Mouse (Mus musculus): ENCODE measurements at regions not wholly inside any gene's neighbourhood (a gene's known extent, or its start where the extent isn't known, plus 50 kb on each side); places are given as distances from the start of the nearest gene placed in this dataset.
"Not testable (repeated sequence)": the region's sequence is repeated elsewhere in the genome, so short reads cannot be mapped to it uniquely, and the experiment has no call there.

DNA sequence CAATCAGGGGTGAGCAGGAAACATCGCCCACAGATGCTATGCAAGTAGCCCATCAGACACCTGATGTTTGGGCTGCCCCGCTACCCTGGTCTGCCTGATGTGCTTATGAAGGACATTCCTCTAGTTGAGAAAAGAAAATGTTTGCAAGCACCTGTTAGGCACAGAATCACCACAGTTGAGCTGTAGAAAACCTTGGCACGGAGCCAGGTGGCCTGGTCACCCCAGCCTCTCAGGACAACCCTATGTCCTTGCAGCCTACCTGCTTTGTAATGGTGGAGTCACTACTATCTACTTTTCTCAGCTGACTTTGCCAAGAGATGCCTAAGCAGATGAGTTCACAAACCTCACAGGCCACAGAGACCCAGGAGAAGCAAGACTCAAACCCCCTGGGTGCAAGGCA lies 86.9 kb upstream of the Irx2 start:
- no peak for DNase-seq (ENCODE audit: low read depth)

DNA sequence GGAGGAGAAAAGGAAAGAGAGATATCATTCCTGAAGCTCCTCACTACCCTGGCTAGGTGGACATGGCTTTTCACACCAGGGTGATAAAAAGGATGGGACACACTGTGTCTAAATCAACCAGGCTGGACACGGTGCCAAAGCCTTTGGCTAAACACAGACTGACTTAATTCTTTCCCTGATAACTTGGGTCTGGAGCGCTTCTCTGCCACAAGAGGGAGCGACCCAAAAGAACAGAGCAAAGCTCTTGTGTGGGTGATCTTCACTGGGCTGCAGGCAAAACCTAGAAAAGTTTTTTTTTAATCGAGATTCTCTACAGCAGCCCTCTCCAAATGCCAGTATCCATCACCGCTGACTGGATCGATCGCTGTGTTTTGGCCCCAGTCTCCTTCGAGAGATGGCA lies 70.7 kb upstream of the Irx2 start:
- DNase-seq (ENCODE audit: low read depth): no peak

DNA sequence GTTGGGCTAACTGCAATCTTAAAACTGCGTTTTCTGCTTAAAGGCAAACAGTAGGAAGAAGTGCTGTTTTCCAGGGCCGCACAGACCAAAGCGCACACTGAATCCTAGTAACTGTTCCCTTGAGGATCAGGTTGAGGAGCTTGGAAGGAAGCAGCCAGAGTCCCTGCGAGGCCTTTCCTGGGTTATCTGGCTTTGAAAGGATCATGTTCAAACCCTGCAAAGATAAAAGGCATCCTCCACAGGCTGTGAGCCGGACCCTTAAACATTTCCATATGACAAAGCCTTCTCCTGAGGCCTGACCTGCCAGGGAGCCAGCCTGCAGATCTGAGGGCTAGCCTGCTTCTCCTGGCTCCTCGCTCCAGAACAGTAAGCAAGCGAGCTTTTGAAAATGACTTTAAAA lies 56.7 kb upstream of the Irx2 start:
- no peak for DNase-seq (ENCODE audit: low read depth)

DNA sequence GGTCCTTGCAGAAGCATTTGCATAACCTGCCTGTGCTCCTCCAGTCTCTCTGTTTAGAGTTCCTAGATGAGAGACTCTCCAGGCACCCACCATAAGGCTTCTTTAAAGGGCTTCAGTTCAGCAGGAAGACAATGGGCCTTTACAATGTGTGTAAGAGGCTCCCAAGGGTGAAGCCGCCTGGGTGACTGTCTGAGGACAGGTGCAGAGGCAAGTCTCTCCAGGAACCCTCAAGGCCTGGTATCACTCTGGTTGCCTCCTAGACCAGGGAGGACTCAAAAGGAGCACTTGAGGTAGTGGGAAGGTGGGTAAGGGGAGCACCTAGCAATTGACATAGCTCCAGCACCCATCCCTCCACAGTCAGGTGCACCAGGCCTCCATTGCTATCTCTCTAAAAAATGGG lies 55.8 kb upstream of the Irx2 start:
- no peak for DNase-seq (ENCODE audit: low read depth)

DNA sequence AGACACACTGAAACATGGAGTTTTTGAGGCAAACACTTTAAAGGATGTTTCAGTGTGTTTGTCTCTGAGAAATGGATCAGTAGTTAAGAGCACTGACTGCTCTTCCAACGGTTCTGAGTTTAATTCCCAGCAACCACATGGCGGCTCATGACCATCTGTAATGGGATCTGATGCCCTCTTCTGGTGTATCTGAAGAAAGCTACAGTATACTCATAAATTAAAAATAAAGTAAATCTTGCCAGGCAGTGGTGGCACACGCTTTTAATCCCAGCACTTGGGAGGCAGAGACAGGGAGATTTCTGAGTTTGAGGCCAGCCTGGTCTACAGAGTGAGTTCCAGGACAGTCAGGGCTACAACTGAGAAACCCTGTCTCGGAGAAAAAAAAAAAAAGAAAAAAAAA lies 54.5 kb upstream of the Irx2 start:
- not testable (repeated sequence) for DNase-seq (ENCODE audit: low read depth)

DNA sequence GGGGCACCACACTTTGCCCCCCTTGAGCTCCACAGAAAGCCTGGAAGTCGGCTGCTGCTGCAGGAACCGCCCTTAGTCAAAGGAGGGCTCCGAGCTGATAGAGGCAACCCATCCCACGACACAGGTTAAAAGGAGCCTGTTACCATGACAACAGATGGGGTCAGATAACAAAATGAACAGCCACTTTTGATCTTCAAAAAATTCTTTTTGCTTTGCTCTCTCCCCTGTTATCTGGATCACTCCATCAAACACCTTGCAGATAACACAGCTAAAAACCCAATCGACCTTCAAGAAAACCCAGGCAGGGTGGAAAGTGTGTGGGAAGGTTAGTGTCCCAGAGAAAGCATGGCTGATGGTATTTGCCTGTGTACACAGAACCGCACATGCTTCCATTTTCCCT lies 52.1 kb upstream of the Irx2 start:
- no peak for DNase-seq (ENCODE audit: low read depth)

DNA sequence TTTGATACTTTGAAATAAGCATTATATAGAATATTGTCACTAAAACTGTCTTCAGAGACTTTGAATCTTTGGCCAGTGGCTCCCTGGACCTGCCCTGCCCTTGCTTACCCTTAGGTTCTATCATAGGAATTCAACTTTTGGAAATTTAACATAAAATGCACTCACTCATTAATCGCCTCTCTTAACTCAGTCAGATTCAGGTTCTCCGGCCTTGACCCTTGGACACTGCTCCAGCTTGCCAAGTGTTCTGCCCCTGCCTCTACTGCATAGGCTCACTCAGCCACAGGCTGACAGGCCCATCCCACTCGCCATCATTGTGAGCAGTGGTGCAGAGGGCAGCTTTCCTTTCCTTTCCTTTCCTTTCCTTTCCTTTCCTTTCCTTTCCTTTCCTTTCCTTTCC lies 50.2 kb upstream of the Irx2 start:
- DNase-seq (ENCODE audit: low read depth): no peak

All from induced T-regulatory cell, adult 2 months (primary cell).